Mouse (Mus musculus) C2C12 (cell line): ENCODE data around the gene Ky. TPM values are rescaled to one million over a fixed set of nuclear protein-coding genes. Genes with fewer than 3 reads are reported as not detected.

Experiments
- H3K27me3 ChIP-seq: one replicate; pipeline ENCODE4 v1.6.1; 2011; ENCODE audit not compliant: control insufficient read depth, insufficient read depth, insufficient read length
- H3K36me3 ChIP-seq: one replicate; pipeline ENCODE4 v1.6.1; 2011; ENCODE audit not compliant: control insufficient read depth, insufficient read depth
- H3K4me3 ChIP-seq: one replicate; pipeline ENCODE4 v1.5.1; 2011; ENCODE audit warnings: mild to moderate bottlenecking, control low read depth; ENCODE audit not compliant: poor library complexity, insufficient read depth, severe bottlenecking
- H3K79me2 ChIP-seq: one replicate; pipeline ENCODE4 v1.6.1; 2011; ENCODE audit not compliant: control insufficient read depth, insufficient read depth
- H3K79me3 ChIP-seq: one replicate; pipeline ENCODE4 v1.6.1; 2011; ENCODE audit warnings: low read depth, control low read depth
- H3ac ChIP-seq: one replicate; pipeline ENCODE3; 2011; ENCODE audit warnings: low read depth; ENCODE audit not compliant: control insufficient read depth, insufficient read length
- CEBPB ChIP-seq: IDR thresholded peaks from one replicate; pipeline ENCODE4 v1.6.1; 2011; ENCODE audit warnings: low read depth, mild to moderate bottlenecking, control low read depth, moderate library complexity
- CTCF ChIP-seq: IDR thresholded peaks from one replicate; pipeline ENCODE4 v1.5.1; 2011; ENCODE audit not compliant: control insufficient read depth, insufficient read depth, insufficient read length
- FOSL1 ChIP-seq: IDR thresholded peaks from one replicate; pipeline ENCODE4 v1.8.0; 2011; ENCODE audit warnings: mild to moderate bottlenecking, low read length; ENCODE audit not compliant: poor library complexity, insufficient read depth, severe bottlenecking
- MAX ChIP-seq: IDR thresholded peaks from one replicate; pipeline ENCODE4 v1.6.1; 2011; ENCODE audit warnings: mild to moderate bottlenecking, control low read depth
- MYOD1 ChIP-seq: IDR thresholded peaks from one replicate; pipeline ENCODE4 v1.6.1; 2011; ENCODE audit warnings: low read depth; ENCODE audit not compliant: control insufficient read depth, insufficient read length
- MYOG ChIP-seq: IDR thresholded peaks from one replicate; pipeline ENCODE4 v1.6.1; 2011; ENCODE audit not compliant: control insufficient read depth, insufficient read length; ENCODE audit errors: extremely low read depth
- USF1 ChIP-seq: IDR thresholded peaks from one replicate; pipeline ENCODE4 v1.6.1; 2011; ENCODE audit warnings: low read depth, mild to moderate bottlenecking, control low read depth, moderate library complexity
- polyA plus RNA-seq: library from polyadenylated mRNA; unstranded; fragments of >200 nt; fragmentation: generic; extraction: Trizol; gene quantifications from one replicate; pipeline ENCODE4 v1.2.1, GENCODE M21; 2012; ENCODE audit warnings: missing spikeins

Gene Ky
- polyA plus RNA-seq, 1 experiment: not detected

DNA sequence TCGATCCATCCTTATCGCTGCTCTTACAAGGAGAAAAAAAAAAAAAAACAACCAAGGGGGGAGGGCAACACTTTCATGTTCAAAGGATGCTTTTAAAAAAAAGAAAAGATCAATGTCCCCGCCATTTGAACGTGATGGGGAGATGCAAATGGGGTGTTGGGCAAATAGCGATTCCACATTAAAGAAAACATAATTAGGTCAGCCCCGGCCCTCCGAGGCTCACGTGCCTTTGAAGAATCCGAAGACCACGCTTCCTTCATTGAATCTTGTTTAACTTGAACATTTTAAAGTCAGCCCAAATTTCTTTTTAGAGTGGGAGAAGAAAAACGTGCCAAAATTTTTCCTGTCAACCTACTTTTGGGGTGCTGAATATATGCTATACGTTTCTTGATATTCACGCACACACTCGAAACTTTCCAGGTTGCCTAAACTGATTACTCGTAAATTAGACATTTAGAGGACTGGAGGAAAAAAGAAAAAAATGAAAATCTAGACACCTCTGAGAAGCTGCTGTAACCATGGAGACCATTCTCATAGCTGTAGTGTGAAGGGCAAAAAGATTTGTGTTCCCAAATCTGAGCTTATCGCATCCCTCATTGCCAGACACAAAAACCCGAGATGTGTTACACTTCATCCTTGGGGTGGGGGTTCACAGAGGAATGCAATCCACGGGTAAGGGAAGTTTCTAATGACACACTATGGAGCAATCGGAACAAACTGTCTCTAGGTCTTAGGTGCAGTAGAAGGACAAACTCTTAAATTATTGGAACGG lies 40.9 kb downstream of the Ky start:
- Histone ChIP-seq H3K79me2 (no peaks in the 10 kb centered on the region), H3ac (no peak overlapping the region), H3K4me3 (no peak overlapping the region), H3K79me3 (no peaks in the 10 kb centered on the region), H3K36me3 (no peaks in the 10 kb centered on the region), H3K27me3 (peaks cover 24% of the 10 kb centered on the region)
- no peak for TF ChIP-seq MYOD1
- no peak for TF ChIP-seq FOSL1
- no peak for TF ChIP-seq CEBPB
- no peak for TF ChIP-seq MAX
- TF ChIP-seq MYOG: no peak
- no peak for TF ChIP-seq CTCF
- TF ChIP-seq USF1: no peak

DNA sequence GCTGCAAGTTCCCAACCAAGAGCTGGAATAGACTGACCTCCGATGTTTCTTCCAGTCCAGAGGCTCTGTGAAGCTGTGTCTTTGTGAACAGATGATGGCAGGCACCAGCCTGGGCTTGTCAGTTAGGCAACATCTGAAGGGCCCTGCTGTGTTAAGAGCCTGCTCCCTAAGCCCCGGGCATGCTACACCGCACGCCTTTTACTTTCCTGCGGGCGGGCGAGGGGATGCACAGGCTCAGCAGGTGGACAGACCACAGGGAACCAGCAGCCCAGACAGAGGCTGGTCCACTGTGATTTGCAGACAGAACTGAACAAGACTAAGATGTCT lies 41.4 kb downstream of the Ky start:
- Histone ChIP-seq H3K79me3 (no peaks in the 10 kb centered on the region), H3ac (no peak overlapping the region), H3K36me3 (no peaks in the 10 kb centered on the region), H3K4me3 (no peak overlapping the region), H3K79me2 (no peaks in the 10 kb centered on the region), H3K27me3 (peaks cover 24% of the 10 kb centered on the region)
- TF ChIP-seq MYOD1 (no peak), FOSL1 (no peak), MAX (no peak), MYOG (no peak), CEBPB (no peak), CTCF (no peak)

DNA sequence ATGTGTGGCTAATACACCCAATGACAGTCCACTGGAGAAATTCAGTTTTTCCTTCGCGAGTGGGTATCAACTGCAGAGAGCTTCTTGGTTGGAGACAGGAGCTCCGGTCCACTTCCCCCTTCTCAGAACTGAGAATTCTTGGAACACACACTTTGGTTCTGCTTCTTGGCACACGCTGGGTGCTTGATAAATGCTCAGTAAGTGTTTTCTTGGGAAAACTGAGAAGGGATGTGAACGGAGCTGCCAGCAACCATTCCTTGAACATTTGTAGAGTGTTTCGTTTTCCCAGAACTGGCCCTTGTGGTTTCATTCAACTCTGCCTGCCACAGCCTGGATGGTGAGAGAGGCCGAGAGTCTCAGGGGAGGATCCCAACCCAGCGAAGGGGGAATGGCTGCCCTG lies 43.7 kb downstream of the Ky start:
- Histone ChIP-seq H3ac (no peak overlapping the region), H3K27me3 (peaks cover 24% of the 10 kb centered on the region), H3K4me3 (no peak overlapping the region), H3K79me2 (no peaks in the 10 kb centered on the region), H3K36me3 (no peaks in the 10 kb centered on the region), H3K79me3 (no peaks in the 10 kb centered on the region)
- no peak for TF ChIP-seq MYOD1
- no peak for TF ChIP-seq CTCF
- TF ChIP-seq MAX: no peak
- TF ChIP-seq MYOG: no peak
- no peak for TF ChIP-seq CEBPB
- TF ChIP-seq FOSL1: no peak
- no peak for TF ChIP-seq USF1

DNA sequence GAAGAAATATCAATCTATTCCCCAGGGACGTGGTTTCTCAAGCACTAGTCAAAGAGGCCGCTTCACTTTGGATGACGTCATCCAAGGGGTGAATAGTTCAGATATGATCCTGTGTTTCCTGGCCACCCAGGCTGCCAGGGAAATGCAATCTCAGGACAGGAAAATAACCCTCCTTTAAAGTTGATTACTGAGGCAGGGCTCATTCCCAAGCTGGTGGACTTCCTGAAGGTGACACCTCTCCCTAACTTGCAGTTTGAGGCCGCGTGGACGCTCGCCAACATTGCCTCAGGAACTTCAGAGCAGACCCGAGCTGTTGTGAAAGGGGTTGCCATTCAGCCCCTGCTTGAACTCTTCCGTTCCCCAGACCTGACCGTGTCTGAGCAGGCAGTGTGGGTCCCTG lies 46.2 kb downstream of the Ky start:
- no peak overlapping the region for H3K4me3 ChIP-seq
- no peaks in the 10 kb centered on the region for H3K79me3 ChIP-seq
- H3K79me2 ChIP-seq: no peaks in the 10 kb centered on the region
- H3K27me3 ChIP-seq: peaks cover 15% of the 10 kb centered on the region
- no peaks in the 10 kb centered on the region for H3K36me3 ChIP-seq
- H3ac ChIP-seq: no peak overlapping the region
- TF ChIP-seq MYOD1 (no peak), MAX (no peak), FOSL1 (no peak), MYOG (no peak), CTCF (no peak), USF1 (no peak), CEBPB (no peak)

DNA sequence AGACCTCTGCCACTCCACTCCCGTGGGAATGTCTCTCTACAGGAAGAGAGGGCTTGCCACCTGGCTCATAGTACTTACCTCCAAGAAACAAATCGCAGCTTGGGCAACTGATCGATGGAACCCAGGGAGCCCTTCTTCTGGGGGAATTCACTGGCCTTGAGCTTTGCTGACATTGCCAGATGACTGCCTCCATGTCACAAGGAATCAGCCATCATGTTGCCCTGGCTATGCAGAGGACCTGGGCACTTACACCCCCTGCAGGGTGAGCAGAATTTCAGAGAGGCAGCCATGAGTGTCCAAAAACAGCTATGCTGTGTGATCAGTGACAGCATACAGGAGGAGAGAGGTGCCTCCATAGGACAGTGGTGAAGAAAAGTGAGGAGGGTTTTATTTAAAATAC lies 48.2 kb downstream of the Ky start:
- Histone ChIP-seq H3K27me3 (no peaks in the 10 kb centered on the region), H3K36me3 (no peaks in the 10 kb centered on the region), H3ac (no peak overlapping the region), H3K4me3 (no peak overlapping the region), H3K79me3 (no peaks in the 10 kb centered on the region), H3K79me2 (no peaks in the 10 kb centered on the region)
- TF ChIP-seq USF1 (no peak), MAX (no peak), CEBPB (no peak), FOSL1 (no peak), MYOD1 (no peak), MYOG (no peak), CTCF (no peak)

DNA sequence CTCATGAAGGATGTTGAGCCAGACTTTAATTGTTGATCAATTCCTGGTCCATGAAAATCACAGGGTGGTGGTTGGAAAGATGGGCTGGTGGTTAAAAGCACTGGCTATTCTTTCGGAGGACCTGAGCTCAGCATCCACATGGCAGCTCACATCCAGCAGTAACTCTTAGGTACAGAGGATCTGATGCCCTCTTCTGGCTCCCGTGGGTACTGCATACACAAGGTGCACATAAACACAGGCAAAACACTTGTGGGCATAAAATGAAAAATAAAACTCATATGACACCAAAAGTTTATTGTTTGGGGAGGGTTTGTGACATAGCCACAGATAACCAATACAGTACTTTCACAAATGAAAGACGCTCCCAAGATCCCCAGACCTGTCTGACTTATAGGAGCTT lies 52.9 kb downstream of the Ky start:
- Histone ChIP-seq H3K79me3 (no peaks in the 10 kb centered on the region), H3ac (no peak overlapping the region), H3K27me3 (no peaks in the 10 kb centered on the region), H3K4me3 (no peak overlapping the region), H3K79me2 (no peaks in the 10 kb centered on the region), H3K36me3 (no peaks in the 10 kb centered on the region)
- TF ChIP-seq CEBPB: no peak
- TF ChIP-seq FOSL1: no peak
- no peak for TF ChIP-seq MAX
